Mouse (Mus musculus): Measurements from ENCODE around the gene Nme8.

Gene Nme8

DNA sequence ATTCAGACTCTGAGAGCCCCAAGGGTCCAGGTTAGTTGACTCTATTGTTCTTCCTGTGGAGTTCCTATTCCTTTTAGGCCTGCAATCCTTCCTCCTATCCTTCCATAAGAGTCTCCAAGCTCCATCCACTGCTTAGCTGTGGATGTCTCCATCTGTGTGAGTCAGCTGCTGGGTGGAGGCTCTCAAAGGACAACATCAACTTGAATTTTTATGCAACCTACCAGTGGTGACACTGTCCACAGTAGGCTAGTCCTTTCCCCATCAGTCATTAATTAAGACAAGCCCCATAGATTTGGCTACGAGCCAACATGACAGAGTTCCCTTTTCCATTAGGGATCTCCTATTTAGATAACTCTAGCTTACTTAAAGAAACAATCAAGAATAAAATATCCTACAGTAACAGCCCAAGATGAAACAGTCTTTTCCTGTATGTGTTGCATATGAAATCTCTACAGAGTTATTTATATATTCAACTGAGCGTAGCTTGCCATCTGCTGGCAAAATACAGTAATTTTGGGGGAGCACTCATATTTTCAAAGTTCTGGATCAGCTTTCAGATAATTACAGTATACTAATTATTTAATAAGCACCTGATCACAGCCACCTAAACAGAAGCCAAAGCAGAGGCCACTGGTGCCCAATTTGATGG lies 57.3 kb downstream of the Nme8 start:
- no peak for DNase-seq

DNA sequence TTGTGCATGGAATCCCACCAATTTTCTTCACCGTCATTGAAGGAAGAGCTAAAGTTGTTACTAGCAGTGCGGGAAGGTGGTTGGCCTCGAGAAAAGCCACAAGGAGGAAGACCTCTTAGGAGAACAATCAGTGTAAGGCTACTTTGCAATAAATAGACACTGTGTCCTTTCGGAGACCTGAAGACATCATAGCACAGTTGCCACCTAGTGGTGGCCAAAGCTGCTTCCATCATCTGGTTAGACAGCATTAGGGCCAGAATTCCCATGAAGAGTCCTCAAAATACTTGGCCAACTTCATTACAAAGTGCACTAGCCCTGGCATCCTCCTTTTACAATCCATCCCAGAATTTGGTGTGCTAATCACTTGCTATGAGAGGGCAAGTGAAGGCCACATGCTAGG lies 61.5 kb downstream of the Nme8 start:
- no peak for DNase-seq

DNA sequence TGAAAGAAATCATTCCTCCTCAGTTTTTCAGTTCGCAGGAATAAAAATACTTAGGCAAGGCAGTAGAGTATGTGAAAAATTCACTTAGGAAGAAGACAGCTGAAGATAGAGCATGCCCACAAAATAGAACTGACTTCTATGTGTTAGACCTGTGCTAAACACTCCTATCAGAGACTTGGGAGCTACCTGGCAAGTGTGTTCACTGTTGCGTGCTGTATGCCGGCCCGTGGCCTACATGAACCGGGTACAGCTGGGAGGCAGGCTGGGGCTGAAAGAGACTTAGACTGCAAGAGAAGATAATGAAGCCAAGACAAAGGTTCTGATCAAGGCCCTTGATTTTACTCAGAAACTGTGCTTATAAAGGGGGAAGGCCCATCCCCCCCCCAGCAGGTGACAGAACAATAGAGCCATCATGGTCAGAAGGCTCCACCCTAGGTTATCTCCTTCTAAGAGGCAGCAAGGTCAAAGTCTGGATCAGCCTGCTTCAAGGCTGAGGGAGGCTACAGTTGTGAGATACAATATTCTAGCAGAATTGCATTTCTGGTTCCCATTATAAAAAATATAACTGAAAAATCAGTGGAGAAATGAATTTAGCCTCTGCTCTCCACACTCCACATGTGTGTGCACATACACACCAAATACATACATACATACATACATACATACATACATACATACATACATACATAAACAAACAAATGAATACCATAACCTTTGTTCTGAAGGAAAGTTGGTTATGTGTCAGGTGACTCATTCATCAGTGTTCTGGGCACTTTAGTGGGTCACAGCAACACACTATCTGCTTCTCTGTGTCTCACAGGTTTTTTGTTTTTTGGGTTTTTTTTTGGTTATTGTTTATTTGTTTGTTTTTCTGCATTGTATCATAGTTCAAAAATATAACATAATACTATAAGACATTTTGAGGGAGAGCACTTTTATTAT lies 66.6 kb downstream of the Nme8 start:
- DNase-seq = no peak

DNA sequence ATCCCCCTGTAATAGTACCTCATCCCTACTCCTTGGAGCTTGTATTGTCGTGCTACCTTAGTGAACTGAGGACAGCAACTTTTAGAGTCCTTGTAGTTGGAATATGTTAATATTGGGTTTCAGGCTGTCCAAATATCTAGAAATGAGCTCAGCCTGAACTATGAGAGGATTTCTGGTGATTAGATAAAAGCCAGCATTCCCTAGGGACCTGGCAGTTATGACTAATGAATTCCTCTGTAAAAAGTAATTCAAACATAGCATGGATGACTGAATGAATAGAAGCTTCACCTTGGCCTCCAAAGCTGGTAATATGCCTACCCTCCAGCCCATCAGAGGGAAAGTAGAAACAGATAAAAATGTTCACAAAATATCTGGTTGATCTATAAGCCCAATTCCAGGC lies 71.1 kb downstream of the Nme8 start:
- no peak for DNase-seq

DNA sequence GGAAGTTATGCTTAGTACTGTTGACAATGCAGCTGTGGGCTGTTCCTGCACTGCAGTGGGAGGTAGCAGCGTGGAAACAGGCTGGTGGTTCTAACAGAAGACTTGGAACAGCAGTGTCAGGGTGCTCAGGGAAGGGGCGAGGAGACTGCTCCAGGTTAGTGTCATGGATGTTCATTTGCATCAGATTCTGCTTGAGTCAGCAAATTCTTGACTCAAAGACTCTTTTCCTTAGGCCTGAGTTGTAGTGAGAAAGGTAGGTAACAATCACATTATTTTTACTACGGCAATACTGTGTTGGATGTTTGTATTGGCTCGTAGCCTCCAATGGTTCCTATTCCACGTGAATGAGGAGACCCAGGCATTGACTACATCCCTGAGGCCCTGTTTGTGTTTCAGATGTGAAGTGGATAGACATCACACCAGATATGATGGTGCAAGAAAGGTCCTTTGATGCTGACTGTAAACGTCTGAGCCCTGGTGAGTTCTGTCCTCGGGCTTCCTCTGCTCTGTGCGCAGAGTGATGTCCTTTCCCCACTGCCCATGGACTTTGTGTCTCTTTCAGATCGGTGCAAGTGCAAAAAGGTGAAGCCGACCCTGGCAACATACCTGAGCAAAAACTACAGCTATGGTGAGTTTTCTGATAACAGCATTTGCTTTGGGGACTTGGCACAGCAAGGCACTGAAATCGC lies 72.8 kb downstream of the Nme8 start:
- DNase-seq = no peak

DNA sequence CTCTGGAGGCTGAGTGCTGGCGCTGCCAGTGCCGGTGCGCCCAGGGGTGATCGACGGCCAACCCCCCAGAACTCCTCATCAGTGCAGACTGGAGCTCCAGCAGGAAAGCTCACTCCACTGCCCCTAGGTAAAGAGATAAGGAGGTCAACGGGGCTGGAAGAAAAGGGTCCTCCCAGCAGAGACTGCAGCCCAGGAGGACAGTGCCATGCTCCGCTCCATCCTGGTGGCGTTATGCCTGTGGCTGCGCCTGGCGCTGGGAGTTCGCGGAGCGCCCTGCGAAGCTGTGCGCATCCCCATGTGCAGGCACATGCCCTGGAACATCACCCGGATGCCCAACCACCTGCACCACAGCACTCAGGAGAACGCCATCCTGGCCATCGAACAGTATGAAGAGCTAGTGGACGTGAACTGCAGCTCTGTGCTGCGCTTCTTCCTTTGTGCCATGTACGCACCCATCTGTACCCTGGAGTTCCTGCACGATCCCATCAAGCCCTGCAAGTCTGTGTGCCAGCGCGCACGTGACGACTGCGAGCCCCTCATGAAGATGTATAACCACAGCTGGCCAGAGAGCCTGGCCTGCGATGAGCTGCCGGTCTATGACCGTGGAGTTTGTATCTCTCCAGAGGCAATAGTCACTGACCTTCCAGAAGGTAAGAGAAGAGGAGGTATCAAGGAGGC lies 74.2 kb downstream of the Nme8 start:
- no peak for DNase-seq

DNA sequence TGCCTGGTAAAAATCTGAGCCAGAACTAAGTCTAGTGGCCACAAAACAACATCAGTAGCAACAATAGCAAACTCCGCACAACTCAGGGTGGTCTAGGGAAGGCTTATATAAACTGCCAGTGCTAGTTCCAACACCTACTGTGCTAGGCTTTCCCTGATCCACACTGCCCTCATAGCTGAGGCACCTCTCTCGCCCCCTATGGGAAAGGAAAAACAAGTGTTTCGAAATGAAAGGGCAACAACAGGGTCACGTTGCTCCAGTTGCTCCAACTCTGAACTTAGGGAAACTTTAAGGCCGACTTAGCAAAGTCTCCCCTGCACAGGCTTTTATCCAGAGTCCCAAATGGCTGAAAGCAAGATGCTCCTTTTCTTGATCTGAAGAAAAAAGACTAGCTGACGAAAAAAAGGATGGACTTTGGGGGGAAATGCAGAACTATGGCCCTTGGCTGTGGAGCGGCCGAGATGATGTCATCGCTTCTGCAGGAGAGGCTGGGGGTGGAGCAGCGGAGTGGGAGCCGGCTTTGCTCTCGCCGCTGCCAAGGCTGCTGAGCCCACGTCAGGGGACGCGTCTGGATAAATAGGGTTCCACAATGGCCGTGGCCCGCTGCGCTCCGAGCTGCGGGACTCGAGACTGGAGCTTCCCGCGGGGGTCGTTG lies 74.9 kb downstream of the Nme8 start, which contains the start of gene Sfrp4:
Gene Sfrp4, plus strand, starts transcription at position 532 of the 655 bp plus-strand sequence.
- DNase-seq = no peak

DNA sequence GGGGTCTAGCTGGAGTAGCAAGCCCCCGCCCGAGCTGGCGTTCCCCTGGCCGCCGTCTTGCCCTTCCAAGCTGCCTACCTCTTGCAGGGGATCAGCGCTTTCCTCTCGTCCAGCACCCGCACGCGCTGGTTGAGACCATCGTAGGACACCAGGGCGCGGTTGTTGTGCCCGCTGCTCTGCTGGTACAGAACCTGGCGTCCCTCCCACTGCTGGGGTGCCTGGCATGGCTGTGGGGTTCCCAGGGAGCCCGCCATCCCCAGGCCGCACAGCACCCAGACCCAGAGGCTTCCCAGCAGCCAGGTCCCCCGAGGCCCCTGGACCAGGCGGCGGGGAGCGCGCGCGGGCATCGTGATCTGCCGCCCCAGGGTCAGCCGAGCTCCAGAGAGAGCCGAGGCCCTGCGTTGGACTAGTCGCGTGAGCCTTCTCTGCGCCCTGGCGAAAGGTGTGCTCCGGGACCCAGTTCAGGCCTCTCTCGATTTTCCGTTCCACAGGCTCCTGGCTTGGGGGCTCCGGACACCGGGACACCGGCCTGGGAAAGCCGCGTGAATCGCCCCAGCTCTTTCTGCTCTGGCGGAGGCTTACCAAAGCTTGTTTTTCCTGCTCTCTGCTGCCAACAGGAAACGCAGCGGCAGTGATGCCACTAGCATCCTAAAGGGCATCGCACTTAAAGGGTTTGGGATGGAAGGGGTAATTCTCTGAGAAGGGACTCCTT lies 78.2 kb downstream of the Nme8 start, which contains the start of gene Epdr1:
Gene Epdr1, minus strand, starts transcription at position 712 of the 712 bp plus-strand sequence.
- peak; percentile 44 for DNase-seq

DNA sequence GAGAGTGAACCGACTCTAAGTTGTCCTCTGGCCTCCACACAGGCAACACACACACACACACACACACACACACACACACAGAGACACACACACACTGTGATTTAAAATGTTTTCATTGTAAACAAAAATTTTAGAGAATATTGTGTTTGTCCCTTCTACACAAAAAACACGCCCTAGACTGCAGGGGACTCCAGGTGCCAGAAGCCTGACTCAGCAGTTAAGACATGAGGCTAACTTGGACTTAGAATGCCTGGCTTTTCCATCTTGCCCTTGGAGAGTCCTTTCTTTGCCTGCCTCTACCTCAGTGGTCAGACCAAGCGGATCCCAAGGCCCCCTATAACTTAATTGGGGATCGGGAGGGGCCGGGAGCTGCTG lies 78.8 kb downstream of the Nme8 start:
- DNase-seq = peak; percentile 1

DNA sequence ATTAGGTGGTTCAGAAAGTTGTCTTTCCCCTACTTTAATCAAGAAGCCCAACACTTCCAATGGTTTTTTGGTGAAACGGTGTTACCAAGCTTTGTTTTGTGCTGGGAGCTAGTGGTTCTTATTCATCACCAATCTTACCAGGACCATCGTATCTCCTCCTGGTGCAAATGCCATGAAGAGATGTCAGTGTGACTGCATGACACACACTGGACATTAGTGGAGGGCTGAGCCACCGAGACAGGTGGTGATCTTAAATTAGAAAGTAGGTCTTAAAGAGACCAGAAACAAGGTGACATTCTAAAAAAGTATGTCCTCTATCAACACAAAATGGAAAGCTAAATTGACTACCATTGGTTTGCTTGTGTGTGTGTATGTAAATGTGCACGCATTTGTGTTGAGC lies 79.5 kb downstream of the Nme8 start:
- no peak for DNase-seq

DNA sequence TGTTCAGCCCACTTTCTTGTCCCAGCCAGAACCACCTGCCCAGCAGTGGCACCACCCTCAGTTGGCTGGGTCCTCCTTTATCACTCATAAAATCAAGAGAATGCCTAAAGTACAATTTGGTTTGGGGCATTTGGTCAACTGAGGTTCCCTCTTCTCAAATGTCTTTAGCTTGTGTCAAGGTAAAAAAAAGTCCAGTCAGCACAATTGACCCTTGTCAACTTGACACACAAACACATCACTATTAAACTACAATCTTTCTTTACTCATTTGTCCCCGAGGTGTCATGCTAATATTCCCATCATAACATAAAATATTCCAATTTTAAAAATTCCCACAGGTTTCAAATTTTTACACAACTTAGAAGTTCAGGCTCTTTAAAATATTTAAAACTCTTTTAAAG lies 83.3 kb downstream of the Nme8 start:
- DNase-seq = no peak

DNA sequence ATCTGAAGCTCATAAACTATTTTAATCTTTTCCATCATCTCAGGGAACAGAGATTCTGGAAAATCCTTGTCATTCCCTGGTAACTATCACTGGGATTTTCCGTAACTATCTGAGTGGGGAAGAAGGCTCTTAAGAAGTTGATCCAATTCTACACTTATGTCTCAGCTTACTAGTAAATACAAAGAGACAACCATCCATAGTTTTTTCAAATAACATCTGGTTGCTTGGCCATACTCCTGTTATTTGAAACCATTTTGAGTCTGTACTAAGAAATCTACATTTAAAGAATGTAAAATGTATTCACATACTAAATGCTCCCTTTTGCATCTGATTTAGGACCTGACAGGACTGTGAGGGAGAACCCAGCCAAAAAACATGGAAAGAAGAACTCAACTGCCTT lies 84.2 kb downstream of the Nme8 start:
- DNase-seq = no peak

DNA sequence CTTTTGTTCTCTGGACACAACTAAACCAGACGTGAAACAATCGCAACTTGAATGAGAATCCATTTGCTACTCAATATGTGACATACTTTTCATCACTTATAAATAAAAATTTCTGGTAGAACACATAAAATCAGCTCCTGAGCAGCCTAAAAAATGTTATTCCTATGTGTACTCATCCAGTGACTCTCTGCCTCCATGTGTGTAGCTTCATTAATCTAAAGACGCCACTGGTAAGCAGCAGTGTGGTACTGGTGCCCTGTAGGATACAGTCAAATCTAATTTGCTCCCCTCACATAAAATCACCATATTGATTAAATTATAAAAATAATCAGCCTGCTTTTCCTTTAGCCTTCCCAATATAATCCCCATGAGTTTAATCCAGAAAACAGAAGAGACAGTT lies 84.6 kb downstream of the Nme8 start:
- no peak for DNase-seq

DNA sequence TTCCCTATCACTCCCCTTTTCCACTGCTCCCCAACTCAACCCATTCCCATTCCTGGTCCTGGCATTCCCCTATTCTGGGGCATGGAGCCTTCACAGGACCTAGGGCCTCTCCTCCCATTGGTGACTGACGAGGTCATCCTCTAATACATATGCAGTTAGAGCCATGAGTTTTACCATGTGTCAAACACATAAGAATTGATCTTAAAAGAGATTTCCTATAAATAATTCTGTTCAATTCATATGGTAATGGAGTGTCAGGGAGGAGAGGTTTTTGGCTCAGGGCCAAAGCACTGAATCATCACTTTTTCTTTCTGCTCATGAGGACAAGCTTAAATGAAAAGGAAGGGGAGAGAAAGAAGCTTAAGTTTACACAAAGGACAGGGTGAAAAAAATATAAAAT lies 85.2 kb downstream of the Nme8 start:
- no peak for DNase-seq

DNA sequence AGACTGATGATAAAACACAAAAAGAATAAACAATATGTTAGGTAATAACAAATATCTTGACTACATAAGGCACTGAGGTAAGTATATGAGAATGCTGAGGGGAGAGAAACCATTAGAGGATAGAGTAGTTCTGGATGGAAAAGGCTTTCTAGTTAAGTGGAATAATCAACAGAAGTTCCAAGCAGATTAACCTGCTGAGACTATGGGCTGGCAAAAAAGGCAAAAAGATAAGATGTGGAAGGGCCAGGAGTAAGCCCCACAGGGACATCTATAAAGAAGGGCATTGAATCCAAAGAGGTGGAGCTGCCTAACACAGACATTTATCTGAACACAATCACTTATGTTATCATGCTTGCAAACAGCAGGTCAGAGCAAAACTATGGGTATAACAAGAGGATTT lies 89.5 kb downstream of the Nme8 start:
- DNase-seq = no peak

DNA sequence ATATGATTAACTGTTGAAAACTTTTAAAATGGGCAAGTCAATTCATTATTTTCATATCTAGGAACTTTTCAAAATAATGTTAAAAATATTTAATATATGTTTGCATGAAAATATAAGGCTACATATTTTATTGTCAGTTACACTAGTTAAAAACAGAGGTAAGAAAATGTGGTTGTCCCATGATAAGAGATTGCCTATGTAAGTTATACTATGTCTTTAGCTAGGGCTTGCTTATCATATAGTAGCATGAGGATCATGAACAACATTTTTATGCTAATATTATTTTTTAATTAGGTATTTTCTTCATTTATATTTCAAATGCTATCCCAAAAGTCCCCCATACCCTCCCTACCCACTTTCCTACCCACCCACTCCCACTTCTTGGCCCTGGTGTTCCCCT lies 92.7 kb downstream of the Nme8 start:
- DNase-seq = no peak

DNA sequence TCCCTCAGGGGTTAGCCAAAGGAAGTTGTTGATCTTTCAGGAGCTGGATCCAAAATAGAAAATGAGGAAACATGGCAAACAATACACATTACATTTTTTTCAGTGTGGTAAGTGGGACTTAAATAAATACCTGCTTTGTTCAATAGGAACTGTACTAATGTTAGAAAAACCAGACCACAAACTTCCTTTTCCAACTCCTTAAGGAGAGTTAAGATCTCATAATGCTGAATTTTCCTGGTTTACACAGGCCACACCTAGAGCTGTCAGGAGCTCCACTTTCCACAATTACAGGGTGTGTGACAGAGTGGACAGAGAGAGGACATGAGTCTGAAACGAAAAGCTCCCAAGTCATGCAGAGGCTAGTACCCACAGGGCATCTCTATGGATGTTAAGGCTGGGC lies 93.9 kb downstream of the Nme8 start:
- no peak for DNase-seq

DNA sequence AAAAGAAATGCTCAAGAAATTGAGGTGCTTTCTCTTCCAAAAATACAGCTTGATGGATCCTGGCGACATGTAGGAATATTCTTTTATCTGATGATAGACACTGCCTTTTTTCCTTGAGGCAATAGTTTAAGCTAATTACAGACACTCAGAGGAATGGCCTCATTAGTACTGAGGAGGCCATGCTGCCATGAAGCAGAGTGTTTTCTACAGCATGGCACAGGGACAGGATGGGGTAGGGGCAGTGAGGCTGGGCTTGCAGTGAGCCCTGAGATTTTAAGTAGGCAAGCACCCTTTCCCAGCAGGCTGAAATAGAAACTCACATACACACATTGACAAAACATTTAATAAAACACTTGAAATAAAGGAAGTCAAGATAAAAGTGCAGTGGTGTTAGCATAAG lies 95.1 kb downstream of the Nme8 start:
- DNase-seq = no peak

DNA sequence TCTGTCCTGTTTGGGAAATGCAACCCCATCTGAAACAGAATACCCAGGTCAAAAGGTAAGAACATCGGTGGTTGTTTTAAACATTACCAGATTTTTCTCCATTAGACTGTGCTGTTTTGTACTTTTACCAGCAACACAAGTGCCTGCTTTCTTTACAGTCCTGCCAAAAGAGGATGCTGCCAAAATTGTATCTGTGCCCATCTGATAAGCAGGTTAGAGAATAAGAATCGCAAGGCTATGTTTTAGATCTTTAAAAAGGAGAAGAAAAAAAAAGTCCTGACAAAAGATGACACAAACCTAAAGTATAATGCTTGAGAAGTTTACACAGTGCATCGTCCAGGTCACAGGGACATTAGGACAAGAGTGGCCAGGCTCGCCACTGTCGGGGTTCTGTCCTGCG lies 98.4 kb downstream of the Nme8 start:
- no peak for DNase-seq

DNA sequence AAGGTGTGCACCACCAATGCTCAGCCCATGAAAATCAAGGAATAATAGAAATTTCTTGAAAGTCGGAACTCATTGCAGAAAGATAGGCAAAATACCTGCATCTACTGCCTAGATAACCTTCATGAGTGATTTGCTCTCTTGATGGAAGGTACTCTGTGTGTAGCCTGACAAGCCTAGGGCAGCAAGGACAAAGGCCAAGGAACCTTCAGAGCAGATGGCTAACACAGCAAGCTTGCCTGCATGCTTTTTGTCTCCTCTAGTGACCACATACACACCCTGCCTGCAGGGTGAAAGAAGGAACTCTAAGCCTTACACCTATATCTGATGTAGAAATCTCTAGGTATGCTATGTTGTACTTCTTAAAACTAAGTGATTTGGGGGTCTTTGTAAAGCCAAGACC lies 102.5 kb downstream of the Nme8 start:
- DNase-seq = no peak
